Mouse (Mus musculus) hindbrain, postnatal 0 days (tissue): ENCODE measurements around the gene Tbc1d10c. TPM values are rescaled to one million over a fixed set of nuclear protein-coding genes. Genes with fewer than 3 reads are reported as not detected.

ENCODE experiments used
- ATAC-seq: fragments of 200-750 bp; cut with Nextera tagmentation; 2 replicates; pipeline ENCODE4 v1.8.0; 2017; ENCODE audit warnings: mild to moderate bottlenecking, moderate TSS enrichment, moderate library complexity
- DNase-seq: peaks from one replicate; pipeline ENCODE4 v3.0.0-alpha.2; 2015; ENCODE audit warnings: low spot score
- H3K27ac ChIP-seq: fragments of 300-500 bp; sonication (generic); 2 replicates; pipeline ENCODE4 v1.5.1; 2014; ENCODE audit warnings: mild to moderate bottlenecking
- H3K27me3 ChIP-seq: fragments of 300-500 bp; sonication (generic); 2 replicates; pipeline ENCODE4 v1.6.1; 2014; ENCODE audit warnings: low read length, mixed read lengths; ENCODE audit not compliant: insufficient read depth
- H3K36me3 ChIP-seq: fragments of 300-500 bp; sonication (generic); 2 replicates; pipeline ENCODE4 v1.6.1; 2014; ENCODE audit warnings: low read length, mixed read lengths; ENCODE audit not compliant: insufficient read depth
- H3K4me1 ChIP-seq: fragments of 300-500 bp; sonication (generic); 2 replicates; pipeline ENCODE4 v1.6.1; 2014; ENCODE audit warnings: antibody characterized with exemption, low read length, mixed read lengths; ENCODE audit not compliant: insufficient read depth
- H3K4me2 ChIP-seq: fragments of 300-500 bp; sonication (generic); 2 replicates; pipeline ENCODE4 v1.6.1; 2014; ENCODE audit warnings: low read depth, mild to moderate bottlenecking, low read length, moderate library complexity, mixed read lengths
- H3K4me3 ChIP-seq: fragments of 300-500 bp; sonication (generic); 2 replicates; pipeline ENCODE4 v1.5.1; 2014; ENCODE audit warnings: low read length
- H3K9ac ChIP-seq: fragments of 300-500 bp; sonication (generic); replicated peaks from 2 replicates; pipeline ENCODE4 v1.6.1; 2014; ENCODE audit warnings: mild to moderate bottlenecking, low read length, moderate library complexity, mixed read lengths
- H3K9me3 ChIP-seq: fragments of 300-500 bp; sonication (generic); 2 replicates; pipeline ENCODE4 v1.6.1; 2016; ENCODE audit warnings: low read length, mixed read lengths
- CTCF ChIP-seq: IDR thresholded peaks from 2 replicates; pipeline ENCODE4 v1.5.1; 2016; ENCODE audit warnings: antibody characterized with exemption, control low read depth, low read depth
- WGBS: fragments of 180-500 bp; shearing (Covaris S2); extraction: QIAGEN DNeasy Blood & Tissue Kit; methylation state at CpG from one replicate; pipeline ENCODE4 v1.1.7; 2014; 5-methylcytosine and 5-hydroxymethylcytosine counted together
- polyA plus RNA-seq: library from polyadenylated mRNA; unstranded; fragments of >200 nt; fragmentation: Nextera tagmentation; extraction: Ambion mirVana; gene quantifications from 2 replicates; pipeline ENCODE4 v1.2.1, GENCODE M21; 2015
- total RNA-seq: library from RNA; depleted of rRNA; stranded (reverse); fragments of >200 nt; gene quantifications from 2 replicates; pipeline ENCODE4 v1.2.3, GENCODE M21; 2014

Gene Tbc1d10c
- total and polyA plus RNA-seq, 2 experiments from 2014 or later, result 0.95 to 3.8 TPM

GRCm38 (mm10) chr19:4147022-4147405, 44.1 kb downstream of the Tbc1d10c start:
- Histone ChIP-seq H3K27ac (no peak overlapping the region), H3K4me2 (no peak overlapping the region), H3K36me3 (peaks cover 9% of the 10 kb centered on the region; the same call in 1 of the 2 replicates), H3K9me3 (no peaks in the 10 kb centered on the region), H3K9ac (no peak overlapping the region), H3K4me1 (peaks cover 14% of the 10 kb centered on the region), H3K4me3 (no peak overlapping the region), H3K27me3 (no peaks in the 10 kb centered on the region)
- 38% methylated on average over 3 of the region's 3 CpGs for WGBS
- TF ChIP-seq CTCF, result no peak
- ATAC-seq, result no peak
- no peak for DNase-seq

- Histone ChIP-seq H3K27ac (no peak overlapping the region), H3K4me1 (peaks cover 14% of the 10 kb centered on the region), H3K9ac (no peak overlapping the region), H3K27me3 (no peaks in the 10 kb centered on the region), H3K4me2 (no peak overlapping the region), H3K9me3 (no peaks in the 10 kb centered on the region), H3K36me3 (peaks cover 9% of the 10 kb centered on the region; the same call in 1 of the 2 replicates), H3K4me3 (no peak overlapping the region)
- TF ChIP-seq CTCF, result no peak
- 63% methylated on average over 12 of the region's 12 CpGs for WGBS
- DNase-seq (no peak), ATAC-seq (no peak)
Observed at GRCm38 (mm10) chr19:4146366-4147021, 44.6 kb downstream of the Tbc1d10c start.

- WGBS, result 86% methylated on average over 5 of the region's 5 CpGs
- H3K4me3 ChIP-seq, result no peak overlapping the region
- H3K4me2 ChIP-seq, result no peak overlapping the region
Observed at GRCm38 (mm10) chr19:4145936-4146335, 45.1 kb downstream of the Tbc1d10c start.

GRCm38 (mm10) chr19:4144550-4145498, 46.3 kb downstream of the Tbc1d10c start:
- ATAC-seq (no peak), DNase-seq (no peak)
- H3K36me3 ChIP-seq, result no peaks in the 10 kb centered on the region
- H3K9me3 ChIP-seq, result no peaks in the 10 kb centered on the region
- peaks cover 14% of the 10 kb centered on the region for H3K4me1 ChIP-seq
- H3K9ac ChIP-seq, result no peak overlapping the region
- TF ChIP-seq CTCF, result no peak
- WGBS, result 81% methylated on average over 16 of the region's 16 CpGs
- no peak overlapping the region for H3K4me2 ChIP-seq
- 0 out of 2 replicates have a peak overlapping the region, but pooled peaks have one; percentile 20 for H3K27ac ChIP-seq
- no peak overlapping the region for H3K4me3 ChIP-seq
- H3K27me3 ChIP-seq, result no peaks in the 10 kb centered on the region

More at GRCm38 (mm10) chr19:4145936-4146335, 45.1 kb downstream of the Tbc1d10c start:
- no peak for DNase-seq
- Histone ChIP-seq H3K9ac (no peak overlapping the region), H3K27ac (no peak overlapping the region), H3K36me3 (peaks cover 4% of the 10 kb centered on the region; the same call in 1 of the 2 replicates), H3K27me3 (no peaks in the 10 kb centered on the region), H3K9me3 (no peaks in the 10 kb centered on the region), H3K4me1 (peaks cover 14% of the 10 kb centered on the region)
- no peak for ATAC-seq
- no peak for TF ChIP-seq CTCF

- no peaks in the 10 kb centered on the region for H3K27me3 ChIP-seq
- H3K4me2 ChIP-seq, result no peak within 1 kb of the TSS
- 0 out of 2 replicates have a peak within 1 kb of the TSS, but pooled peaks have one; percentile 20 for H3K27ac ChIP-seq
- H3K9me3 ChIP-seq, result no peaks in the 10 kb centered on the region
- 82% methylated on average over 7 of the region's 7 CpGs for WGBS
- H3K9ac ChIP-seq, result no peak within 1 kb of the TSS
- ATAC-seq (no peak), DNase-seq (no peak)
- H3K4me1 ChIP-seq, result peaks cover 4% of the 10 kb centered on the region; the same call in 1 of the 2 replicates
- no peak within 1 kb of the TSS for H3K4me3 ChIP-seq
- no peaks in the 10 kb centered on the region for H3K36me3 ChIP-seq
- no peak for TF ChIP-seq CTCF
Observed at GRCm38 (mm10) chr19:4143759-4144268, 47.3 kb downstream of the Tbc1d10c start, which contains the start of gene Cabp4. Gene Cabp4 (minus strand): TSS chr19:4144033.

- no peak for TF ChIP-seq CTCF
- Histone ChIP-seq H3K4me2 (no peak overlapping the region), H3K4me1 (peaks cover 2% of the 10 kb centered on the region; the same call in 1 of the 2 replicates), H3K27ac (no peak overlapping the region), H3K9ac (no peak overlapping the region), H3K9me3 (no peaks in the 10 kb centered on the region), H3K4me3 (no peak overlapping the region), H3K27me3 (no peaks in the 10 kb centered on the region), H3K36me3 (no peaks in the 10 kb centered on the region)
- ATAC-seq (no peak), DNase-seq (no peak)
- 80% methylated on average over 18 of the region's 18 CpGs for WGBS
Observed at GRCm38 (mm10) chr19:4142416-4143173, 48.5 kb downstream of the Tbc1d10c start.
